8 mouse cellular contexts compared by ENCODE assay signal in the genomic region with DNA sequence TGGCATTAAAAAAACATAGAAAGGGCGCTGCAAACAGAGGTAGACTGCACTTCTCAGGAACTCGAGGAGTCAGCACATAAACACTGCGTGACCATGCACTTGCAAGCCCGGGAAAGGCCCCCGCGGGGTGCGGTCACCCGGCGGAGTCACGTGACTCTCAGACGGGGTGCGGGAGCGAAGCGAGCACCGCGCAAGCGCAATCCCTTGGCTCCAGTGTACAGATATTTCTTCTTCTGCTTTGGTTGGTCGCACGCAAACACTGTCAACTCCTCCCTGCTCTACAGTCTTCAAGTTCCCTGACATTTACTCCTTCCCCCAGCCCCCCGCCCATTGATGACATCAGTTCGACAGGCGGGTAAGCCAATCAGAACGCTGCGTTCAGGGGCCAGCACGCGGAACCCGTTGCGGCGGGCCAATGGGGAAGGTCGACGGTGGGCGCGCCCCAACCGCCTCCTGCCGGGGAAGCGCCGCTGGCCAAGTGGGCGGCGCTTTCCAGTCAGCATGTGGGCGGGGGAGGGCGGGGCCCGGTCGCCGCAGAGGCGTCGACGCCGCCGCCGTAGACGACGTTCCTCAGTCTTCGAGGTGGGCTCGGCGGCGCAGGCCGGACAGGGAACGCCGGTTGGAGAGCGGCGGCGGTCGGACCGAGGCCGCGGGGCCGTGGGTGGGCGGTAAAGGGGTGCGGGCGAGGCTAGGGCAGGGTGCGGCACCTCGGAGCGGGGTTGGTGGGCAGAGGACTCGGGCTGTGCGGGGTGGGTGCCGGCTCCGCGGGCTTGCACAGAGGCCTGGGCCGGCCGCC. TPM values are rescaled to one million over a fixed set of nuclear protein-coding genes. Genes with fewer than 3 reads are reported as not detected.
DNase-seq lines count a peak whose midpoint lies in the region; ATAC-seq lines count a peak whose summit lies in the region.

Gene 1810013L24Rik (plus strand): TSS at position 537 of the 796 bp plus-strand sequence.

- peaks cover 0 to 22% of the 10 kb centered on the region in 2 experiments; a peak in 2 of 4 replicates for H3K4me1 ChIP-seq in heart, embryonic 14.5 days (ENCODE audit: control insufficient read depth in 2 of 2, insufficient read depth in 2 of 2, low read length in 2 of 2)
- H3K4me1 ChIP-seq in liver, embryonic 13.5 days (replicated peaks), result peaks cover 45% of the 10 kb centered on the region
- H3K4me1 ChIP-seq in stomach, embryonic 16.5 days (ENCODE audit: control insufficient read depth, insufficient read depth, low read length), result peaks cover 15% of the 10 kb centered on the region

- no peaks in the 10 kb centered on the region for H3K9me3 ChIP-seq in heart, embryonic 14.5 days (ENCODE audit: control insufficient read depth, low read length)
- H3K9me3 ChIP-seq in liver, embryonic 13.5 days (replicated peaks), result no peaks in the 10 kb centered on the region
- no peaks in the 10 kb centered on the region for H3K9me3 ChIP-seq in stomach, embryonic 16.5 days (replicated peaks; ENCODE audit: control insufficient read depth, low read length)

- peak within 1 kb of the TSS; percentile 92 for H3K4me2 ChIP-seq in heart, embryonic 14.5 days (ENCODE audit: low read length)
- H3K4me2 ChIP-seq in liver, embryonic 13.5 days, result peak within 1 kb of the TSS; percentile 96
- peak within 1 kb of the TSS; percentile 97 for H3K4me2 ChIP-seq in stomach, embryonic 16.5 days (ENCODE audit: low read depth, low read length)

- peak; percentile 91 for ATAC-seq in CD4-positive, CD25-positive, alpha-beta regulatory T cell, adult 4 months
- peak; percentile 94 for ATAC-seq in heart, embryonic 14.5 days (ENCODE audit: insufficient number of reproducible peaks, insufficient read depth, low FRiP score, low read depth)
- ATAC-seq in liver, embryonic 13.5 days (ENCODE audit: low read depth), result peak; percentile 91
- ATAC-seq in stomach, embryonic 16.5 days (ENCODE audit: insufficient read depth, low FRiP score), result peak; percentile 97

- peaks cover 21% of the 10 kb centered on the region for H3K36me3 ChIP-seq in heart, embryonic 14.5 days (ENCODE audit: control insufficient read depth, insufficient read depth, low read length)
- peaks cover 32% of the 10 kb centered on the region for H3K36me3 ChIP-seq in liver, embryonic 13.5 days
- H3K36me3 ChIP-seq in stomach, embryonic 16.5 days (ENCODE audit: control insufficient read depth, insufficient read depth, low read length), result peaks cover 3% of the 10 kb centered on the region; the same call in 1 of the 2 replicates

- H3K4me3 ChIP-seq in heart, embryonic 14.5 days (ENCODE audit: control insufficient read depth in 1 of 2, insufficient read depth in 1 of 2, low read depth in 1 of 2, low read length in 2 of 2), result peak within 1 kb of the TSS; percentile 94 to 99
- H3K4me3 ChIP-seq in liver, embryonic 13.5 days (replicated peaks), result peak within 1 kb of the TSS; percentile 96
- peak within 1 kb of the TSS; percentile 96 for H3K4me3 ChIP-seq in stomach, embryonic 16.5 days (replicated peaks; ENCODE audit: low read length)

- peak; percentile 97 for DNase-seq in c-Kit-negative CD71-positive TER-119-positive erythroid progenitor cells, embryonic 14.5 days (ENCODE audit: low read depth, low spot score)
- peak; percentile 99 for DNase-seq in fibroblast of lung, adult 2 months (ENCODE audit: low read depth)
- peak; percentile 98 for DNase-seq in kidney, postnatal 14 days
- DNase-seq in liver, embryonic 13.5 days, result peak; percentile 98
- peak; percentile 96 for DNase-seq in neural tube, embryonic 10.5 days (ENCODE audit: extremely low spot score, low spot score)

- WGBS in heart, embryonic 14.5 days, result under 1% methylated on average over 68 of the region's 80 CpGs
- WGBS in liver, embryonic 13.5 days (ENCODE audit: insufficient replicate concordance), result under 1% methylated on average over 75 of the region's 80 CpGs
- under 1% methylated on average over 78 of the region's 80 CpGs for WGBS in stomach, embryonic 16.5 days

- H3K27me3 ChIP-seq in heart, embryonic 14.5 days (ENCODE audit: control insufficient read depth, insufficient read depth, low read length), result no peaks in the 10 kb centered on the region
- H3K27me3 ChIP-seq in liver, embryonic 13.5 days, result no peaks in the 10 kb centered on the region
- no peaks in the 10 kb centered on the region for H3K27me3 ChIP-seq in stomach, embryonic 16.5 days (ENCODE audit: control insufficient read depth, insufficient read depth, low read length)

- peak within 1 kb of the TSS; percentile 100 for H3K9ac ChIP-seq in heart, embryonic 14.5 days (ENCODE audit: low read length)
- peak within 1 kb of the TSS; percentile 100 for H3K9ac ChIP-seq in liver, embryonic 13.5 days
- peak within 1 kb of the TSS; percentile 100 for H3K9ac ChIP-seq in stomach, embryonic 16.5 days (ENCODE audit: low read length)

- peak within 1 kb of the TSS; percentile 94 to 99 for H3K27ac ChIP-seq in heart, embryonic 14.5 days (replicated peaks in 1 of 2; ENCODE audit: control insufficient read depth in 1 of 2, insufficient read depth in 1 of 2, low read depth in 2 of 2, low read length in 2 of 2)
- peak within 1 kb of the TSS; percentile 99 for H3K27ac ChIP-seq in liver, embryonic 13.5 days
- H3K27ac ChIP-seq in stomach, embryonic 16.5 days (ENCODE audit: low read length), result peak within 1 kb of the TSS; percentile 97

RNA-seq across cellular contexts. Expression of gene 1810013L24Rik, which starts in this region (rescaled TPM):
- polyA plus RNA-seq in CD4-positive, CD25-positive, alpha-beta regulatory T cell, adult 4 months (2017; shearing (Covaris generic)), result 10 to 100 TPM; 16.6 to 25.7 TPM
- 12.5 and 13.7 TPM in 2 replicates for polyA plus RNA-seq in heart, embryonic 14.5 days (2014; fragmentation: Nextera tagmentation; extraction: Ambion mirVana)
- 14.0 and 14.6 TPM in 2 replicates for polyA plus RNA-seq in liver, embryonic 13.5 days (2015; fragmentation: Nextera tagmentation; extraction: Ambion mirVana)
- polyA plus RNA-seq in stomach, embryonic 16.5 days (2015; fragmentation: Nextera tagmentation; extraction: Ambion mirVana), result 13.3 and 17.8 TPM in 2 replicates

Comparison
In these comparisons a context has a peak if more than half of its experiments do, and no peak if none do; other contexts are left out.
1. Peak in every context shown above with its lines: DNase-seq, ATAC-seq, H3K4me3 ChIP-seq and H3K27ac ChIP-seq.